Mouse (Mus musculus) lung, postnatal 36 days (tissue): Measurements from ENCODE around the gene Mis12.

ENCODE experiments used
- DNase-seq: peaks from one replicate; pipeline ENCODE4 v3.0.0; 2022; ENCODE audit warnings: mixed read lengths

Mis12 gene

GRCm38 (mm10) chr11:71019201-71020068 lies at the start of gene Mis12, which contains the start of gene Derl2:
Gene Mis12 (plus strand): TSS chr11:71019611.
Gene Derl2 (minus strand): TSS chr11:71019841.
- DNase-seq, result peak; percentile 99

- DNase-seq, result peak; percentile 97
These were observed 49.4 kb upstream of the Mis12 start, which contains the start of the genes Nup88 and Rpain for GRCm38 (mm10) chr11:70969821-70970559. Gene Nup88 (minus strand): TSS chr11:70969973. Gene Rpain (plus strand): TSS chr11:70970213.

GRCm38 (mm10) chr11:70970560-70971540 lies 48.6 kb upstream of the Mis12 start:
- DNase-seq, result peak; percentile 67

GRCm38 (mm10) chr11:70972586-70972985 lies 46.8 kb upstream of the Mis12 start:
- no peak for DNase-seq

GRCm38 (mm10) chr11:70973947-70974346 lies 45.5 kb upstream of the Mis12 start:
- DNase-seq, result peak; percentile 11

- no peak for DNase-seq
These were observed 44.2 kb upstream of the Mis12 start for GRCm38 (mm10) chr11:70975193-70975592.

GRCm38 (mm10) chr11:70977293-70977692 lies 42.1 kb upstream of the Mis12 start:
- no peak for DNase-seq

GRCm38 (mm10) chr11:70980232-70980631 lies 39.2 kb upstream of the Mis12 start:
- no peak for DNase-seq

GRCm38 (mm10) chr11:70980751-70981510 lies 38.5 kb upstream of the Mis12 start:
- no peak for DNase-seq

GRCm38 (mm10) chr11:70982030-70982429 lies 37.4 kb upstream of the Mis12 start:
- DNase-seq, result no peak

GRCm38 (mm10) chr11:70982557-70983228 lies 36.7 kb upstream of the Mis12 start, which contains the start of gene C1qbp:
Gene C1qbp (minus strand): TSS chr11:70983026.
- DNase-seq, result peak; percentile 95

- no peak for DNase-seq
These were observed 18.2 kb upstream of the Mis12 start for GRCm38 (mm10) chr11:71001167-71001566.

GRCm38 (mm10) chr11:71003611-71004315 lies 15.6 kb upstream of the Mis12 start:
- peak; percentile 48 for DNase-seq

GRCm38 (mm10) chr11:71004316-71004773 lies 15.1 kb upstream of the Mis12 start, which contains the start of gene Dhx33:
Gene Dhx33 (minus strand): TSS chr11:71004437.
- DNase-seq, result peak; percentile 99

GRCm38 (mm10) chr11:71005046-71005445 lies 14.4 kb upstream of the Mis12 start:
- no peak for DNase-seq

GRCm38 (mm10) chr11:71007026-71007425 lies 12.4 kb upstream of the Mis12 start:
- no peak for DNase-seq

GRCm38 (mm10) chr11:71007831-71008230 lies 11.6 kb upstream of the Mis12 start:
- peak; percentile 60 for DNase-seq

GRCm38 (mm10) chr11:71008321-71008720 lies 11.1 kb upstream of the Mis12 start:
- DNase-seq, result peak; percentile 45

GRCm38 (mm10) chr11:71012743-71013142 lies 6.7 kb upstream of the Mis12 start:
- DNase-seq, result peak; percentile 75

GRCm38 (mm10) chr11:71017051-71017450 lies 2.4 kb upstream of the Mis12 start:
- no peak for DNase-seq
